Mouse (Mus musculus) cerebellum, adult 9-10 months (tissue): ENCODE data around the gene Mroh2b.

Experiments
- DNase-seq: peaks from one replicate; pipeline ENCODE4 v3.0.0; 2022

Mroh2b gene

GRCm38 (mm10) chr15:4898437-4898836 lies at the start of gene Mroh2b:
Gene Mroh2b, plus strand, starts transcription at chr15:4898737.
- no peak for DNase-seq

- no peak for DNase-seq
Measured at GRCm38 (mm10) chr15:4850015-4850414, 48.5 kb upstream of the Mroh2b start.

GRCm38 (mm10) chr15:4894962-4895361 lies 3.6 kb upstream of the Mroh2b start:
- DNase-seq: no peak

GRCm38 (mm10) chr15:4934731-4935130 lies 36.2 kb downstream of the Mroh2b start:
- DNase-seq: no peak

GRCm38 (mm10) chr15:4973355-4973754 lies 74.8 kb downstream of the Mroh2b start:
- DNase-seq: no peak

GRCm38 (mm10) chr15:5002903-5003302 lies 104.4 kb downstream of the Mroh2b start:
- DNase-seq: no peak

- DNase-seq: no peak
Measured at GRCm38 (mm10) chr15:5003503-5004196, 105.1 kb downstream of the Mroh2b start.

GRCm38 (mm10) chr15:5009644-5010107 lies 111.1 kb downstream of the Mroh2b start:
- no peak for DNase-seq
